Mouse (Mus musculus) skeletal muscle tissue, postnatal 0 days (tissue): ENCODE data around the gene N6amt1. TPM values are rescaled to one million over a fixed set of nuclear protein-coding genes. Genes with fewer than 3 reads are reported as not detected.

Source experiments
- polyA plus RNA-seq: library from polyadenylated mRNA; unstranded; fragments of >200 nt; fragmentation: Nextera tagmentation; extraction: Ambion mirVana; gene quantifications from 2 replicates; pipeline ENCODE4 v1.2.1, GENCODE M21; 2015

The N6amt1 gene
- polyA plus RNA-seq, result 18.8 and 19.2 TPM in 2 replicates

DNA sequence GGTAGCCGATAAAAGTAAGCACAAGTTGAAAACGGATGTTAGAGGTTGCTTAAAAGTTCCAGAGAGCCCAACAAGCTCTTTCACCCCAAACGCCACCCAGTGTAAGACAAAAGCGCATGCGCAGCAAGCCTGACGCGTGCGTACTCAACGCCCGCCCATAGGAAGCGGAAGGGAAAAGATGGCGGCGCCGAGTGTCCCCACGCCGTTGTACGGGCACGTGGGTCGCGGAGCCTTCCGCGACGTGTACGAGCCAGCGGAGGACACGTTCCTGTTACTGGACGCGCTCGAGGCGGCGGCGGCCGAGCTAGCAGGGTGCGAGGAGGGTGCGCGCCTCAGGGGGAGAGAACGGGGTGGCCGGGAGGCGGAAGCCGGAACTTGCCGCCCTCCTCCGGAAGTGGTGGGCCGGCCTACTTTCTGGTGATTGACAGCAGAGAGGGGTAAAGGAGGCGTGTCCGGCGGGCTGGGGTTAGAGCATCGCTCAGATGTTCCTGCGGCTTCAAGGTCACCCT, at the start of gene N6amt1:
TSS of gene N6amt1 (plus strand) at position 111 of the 509 bp plus-strand sequence.

Other genes with a start within 250 kb of the N6amt1 start
- 11.1 and 13.1 TPM in 2 replicates for gene Ltn1, start 78.4 kb downstream of the N6amt1 start, polyA plus RNA-seq
- gene Rwdd2b, start 86.4 kb downstream of the N6amt1 start, polyA plus RNA-seq, result 6.5 and 6.9 TPM in 2 replicates
- 28.4 and 34.0 TPM in 2 replicates for gene Usp16, start 100.5 kb downstream of the N6amt1 start, polyA plus RNA-seq
- gene Cct8, start 141.7 kb downstream of the N6amt1 start, polyA plus RNA-seq, result 177 and 195 TPM in 2 replicates
- gene Map3k7cl, start 199.1 kb downstream of the N6amt1 start, polyA plus RNA-seq, result 3.5 and 5.2 TPM in 2 replicates